Mouse (Mus musculus) MEL (cell line): ENCODE measurements around the gene Plekhg5. TPM values are rescaled to one million over a fixed set of nuclear protein-coding genes. Genes with fewer than 3 reads are reported as not detected.

Source experiments
- DNase-seq: peaks from one replicate; pipeline ENCODE4 v3.0.0; 2011; ENCODE audit warnings: low read depth, low spot score
- H3K27ac ChIP-seq: 2 replicates; pipeline ENCODE4 v1.5.1; 2012; ENCODE audit warnings: low read depth, mild to moderate bottlenecking, control low read depth, low read length, moderate library complexity; ENCODE audit not compliant: control insufficient read depth
- H3K27me3 ChIP-seq, 2 experiments: fragments of 150-350 bp in 1 of 2; sonication (generic) in 1 of 2; 2 replicates each; pipeline ENCODE4 v1.6.1; 2012; ENCODE audit warnings: low read length in 2 of 2, mild to moderate bottlenecking in 2 of 2, improper control_type of control experiment in 1 of 2, moderate library complexity in 1 of 2; ENCODE audit not compliant: insufficient read depth in 2 of 2, control insufficient read depth in 1 of 2
- H3K36me3 ChIP-seq, 2 experiments: 2 replicates each; pipeline ENCODE4 v1.6.1; 2012 to 2014; ENCODE audit warnings: low read length in 2 of 2, improper control_type of control experiment in 1 of 2, inconsistent platforms in 1 of 2, mild to moderate bottlenecking in 1 of 2; ENCODE audit not compliant: insufficient read depth in 2 of 2, control insufficient read depth in 1 of 2
- H3K4me1 ChIP-seq, 2 experiments: fragments of 150-350 bp in 1 of 2; sonication (generic) in 1 of 2; 2 replicates each; pipeline ENCODE4 v1.6.1; 2012; ENCODE audit warnings: low read length in 2 of 2, improper control_type of control experiment in 1 of 2, mild to moderate bottlenecking in 1 of 2; ENCODE audit not compliant: insufficient read depth in 2 of 2, control insufficient read depth in 1 of 2
- H3K4me3 ChIP-seq, 2 experiments: fragments of 150-350 bp in 1 of 2; sonication (generic) in 1 of 2; 2 replicates each; pipeline ENCODE4 v1.5.1; 2012; ENCODE audit warnings: low read depth in 2 of 2, low read length in 2 of 2, mild to moderate bottlenecking in 2 of 2, moderate library complexity in 2 of 2, control low read depth in 1 of 2, improper control_type of control experiment in 1 of 2; ENCODE audit not compliant: control insufficient read depth in 1 of 2, insufficient read depth in 1 of 2
- H3K79me2 ChIP-seq: 2 replicates; pipeline ENCODE4 v1.6.1; 2012; ENCODE audit warnings: mild to moderate bottlenecking, low read length, moderate library complexity; ENCODE audit not compliant: control insufficient read depth, poor library complexity, insufficient read depth
- H3K9ac ChIP-seq: 2 replicates; pipeline ENCODE4 v1.6.1; 2012; ENCODE audit warnings: low read depth, mild to moderate bottlenecking, control low read depth, low read length, moderate library complexity; ENCODE audit not compliant: control insufficient read depth, poor library complexity, severe bottlenecking
- H3K9me3 ChIP-seq: fragments of 150-350 bp; sonication (generic); replicated peaks from 2 replicates; pipeline ENCODE4 v1.6.1; 2012; ENCODE audit warnings: mild to moderate bottlenecking, low read length, improper control_type of control experiment, moderate library complexity; ENCODE audit not compliant: insufficient read depth
- CTCF ChIP-seq, 3 experiments: IDR thresholded peaks in 2 of 3; conservative IDR thresholded peaks in 1 of 3; 2 replicates each; pipeline ENCODE4 v1.5.1; 2011 to 2012; ENCODE audit warnings: low read length in 3 of 3, low read depth in 2 of 3, mild to moderate bottlenecking in 2 of 3, improper control_type of control experiment in 1 of 3, inconsistent platforms in 1 of 3, mixed read lengths in 1 of 3, moderate library complexity in 1 of 3; ENCODE audit not compliant: control insufficient read depth in 1 of 3, insufficient read depth in 1 of 3, poor library complexity in 1 of 3, severe bottlenecking in 1 of 3
- EP300 ChIP-seq, 2 experiments: IDR thresholded peaks; 2 replicates each; pipeline ENCODE4 v1.6.1; 2011; ENCODE audit warnings: improper control_type of control experiment in 2 of 2, low read length in 2 of 2, low read depth in 1 of 2, mild to moderate bottlenecking in 1 of 2
- GATA1 ChIP-seq: IDR thresholded peaks from 2 replicates; pipeline ENCODE4 v1.6.1; 2011; ENCODE audit warnings: low read depth, low read length, improper control_type of control experiment
- JUND ChIP-seq: IDR thresholded peaks from 2 replicates; pipeline ENCODE4 v1.6.1; 2011; ENCODE audit warnings: low read depth, mild to moderate bottlenecking, improper control_type of control experiment, low read length
- KAT2A ChIP-seq: conservative IDR thresholded peaks from 2 replicates; pipeline ENCODE4 v1.6.1; 2012; ENCODE audit warnings: low read depth, low read length, improper control_type of control experiment, inconsistent platforms
- MYB ChIP-seq: IDR thresholded peaks from 2 replicates; pipeline ENCODE4 v1.6.1; 2011; ENCODE audit warnings: mild to moderate bottlenecking, low read depth, low read length, improper control_type of control experiment
- NELFE ChIP-seq: IDR thresholded peaks from 2 replicates; pipeline ENCODE4 v1.6.1; 2011; ENCODE audit warnings: low read depth, low read length, improper control_type of control experiment
- RAD21 ChIP-seq: IDR thresholded peaks from 2 replicates; pipeline ENCODE4 v1.6.1; 2011; ENCODE audit warnings: mild to moderate bottlenecking, low read depth, low read length, improper control_type of control experiment
- RCOR1 ChIP-seq: IDR thresholded peaks from 2 replicates; pipeline ENCODE4 v1.6.1; 2012; ENCODE audit warnings: low read depth, mild to moderate bottlenecking, inconsistent platforms, low read length, improper control_type of control experiment
- SIN3A ChIP-seq: IDR thresholded peaks from 2 replicates; pipeline ENCODE4 v1.6.1; 2012; ENCODE audit warnings: low read length, improper control_type of control experiment, inconsistent platforms
- USF1 ChIP-seq: IDR thresholded peaks from 2 replicates; pipeline ENCODE4 v1.6.1; 2014; ENCODE audit warnings: low read depth, mild to moderate bottlenecking, inconsistent platforms, low read length, improper control_type of control experiment, moderate library complexity
- ZC3H11A ChIP-seq: IDR thresholded peaks from 2 replicates; pipeline ENCODE4 v1.6.1; 2012; ENCODE audit warnings: low read depth, mild to moderate bottlenecking, inconsistent platforms, low read length, improper control_type of control experiment
- ZKSCAN1 ChIP-seq: IDR thresholded peaks from 2 replicates; pipeline ENCODE4 v1.6.1; 2012; ENCODE audit warnings: low read depth, mild to moderate bottlenecking, inconsistent platforms, low read length, improper control_type of control experiment, moderate library complexity
- ZMIZ1 ChIP-seq: IDR thresholded peaks from 2 replicates; pipeline ENCODE4 v1.6.1; 2012; ENCODE audit warnings: low read depth, mild to moderate bottlenecking, inconsistent platforms, low read length, improper control_type of control experiment, moderate library complexity
- polyA plus RNA-seq, 2 experiments: library from polyadenylated mRNA; stranded (reverse) in 1 of 2; unstranded in 1 of 2; fragments of >175 nt in 1 of 2; fragments of >200 nt in 1 of 2; gene quantifications; 2 replicates each; pipeline versions ENCODE4 v1.2.1 to v1.2.4; 2012; ENCODE audit warnings: low replicate concordance in 2 of 2, low read depth in 1 of 2; ENCODE audit not compliant: insufficient read length in 2 of 2, insufficient read depth in 1 of 2, missing spikeins in 1 of 2
- total RNA-seq: library from RNA; depleted of rRNA; stranded (reverse); fragments of 300-350 nt; gene quantifications from 2 replicates; pipeline ENCODE4 v1.2.3, GENCODE M21; 2012

The Plekhg5 gene
- total and polyA plus RNA-seq, 3 experiments, result 10.8 to 19.6 TPM; not detected in 1

DNA sequence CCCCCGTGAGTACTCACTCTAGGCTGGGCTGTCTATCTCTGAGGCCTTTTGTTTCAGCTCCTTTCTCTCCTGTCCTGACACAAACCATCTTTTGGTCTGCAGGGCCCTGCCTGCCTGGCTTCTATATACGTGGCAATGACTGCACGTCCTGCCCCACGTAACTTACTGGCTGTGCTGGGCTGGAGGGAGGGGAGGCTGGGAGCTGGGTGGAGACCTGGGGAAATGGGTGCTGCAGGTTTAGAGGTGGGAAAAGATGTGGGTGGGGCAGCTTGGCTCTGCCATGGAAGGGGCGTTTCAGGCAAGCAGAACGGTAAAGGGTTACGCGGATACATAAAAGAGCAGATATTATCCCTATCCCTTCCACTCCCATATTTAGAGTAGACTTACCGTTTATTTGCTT, 45.2 kb downstream of the Plekhg5 start:
- DNase-seq, result no peak
- no peak overlapping the region for H3K27ac ChIP-seq
- H3K27me3 ChIP-seq, result no peaks in the 10 kb centered on the region
- no peaks in the 10 kb centered on the region for H3K36me3 ChIP-seq
- H3K4me1 ChIP-seq, result no peaks in the 10 kb centered on the region
- H3K9ac ChIP-seq, result no peak overlapping the region
- H3K79me2 ChIP-seq, result no peaks in the 10 kb centered on the region
- TF ChIP-seq EP300 (IDR thresholded peaks at IDR 0.05; ENCODE audit: low read depth in 1 of 2, low read length in 2 of 2), result no peak
- no peak for TF ChIP-seq RAD21
- TF ChIP-seq NELFE, result no peak
- TF ChIP-seq SIN3A, result no peak
- TF ChIP-seq RCOR1, result no peak
- no peak for TF ChIP-seq ZKSCAN1
- no peak for TF ChIP-seq ZC3H11A
- no peak for TF ChIP-seq USF1
- TF ChIP-seq JUND, result no peak
- TF ChIP-seq MYB, result no peak
- no peak for TF ChIP-seq ZMIZ1
- no peak for TF ChIP-seq GATA1
- no peak overlapping the region for H3K4me3 ChIP-seq
- no peaks in the 10 kb centered on the region for H3K9me3 ChIP-seq

DNA sequence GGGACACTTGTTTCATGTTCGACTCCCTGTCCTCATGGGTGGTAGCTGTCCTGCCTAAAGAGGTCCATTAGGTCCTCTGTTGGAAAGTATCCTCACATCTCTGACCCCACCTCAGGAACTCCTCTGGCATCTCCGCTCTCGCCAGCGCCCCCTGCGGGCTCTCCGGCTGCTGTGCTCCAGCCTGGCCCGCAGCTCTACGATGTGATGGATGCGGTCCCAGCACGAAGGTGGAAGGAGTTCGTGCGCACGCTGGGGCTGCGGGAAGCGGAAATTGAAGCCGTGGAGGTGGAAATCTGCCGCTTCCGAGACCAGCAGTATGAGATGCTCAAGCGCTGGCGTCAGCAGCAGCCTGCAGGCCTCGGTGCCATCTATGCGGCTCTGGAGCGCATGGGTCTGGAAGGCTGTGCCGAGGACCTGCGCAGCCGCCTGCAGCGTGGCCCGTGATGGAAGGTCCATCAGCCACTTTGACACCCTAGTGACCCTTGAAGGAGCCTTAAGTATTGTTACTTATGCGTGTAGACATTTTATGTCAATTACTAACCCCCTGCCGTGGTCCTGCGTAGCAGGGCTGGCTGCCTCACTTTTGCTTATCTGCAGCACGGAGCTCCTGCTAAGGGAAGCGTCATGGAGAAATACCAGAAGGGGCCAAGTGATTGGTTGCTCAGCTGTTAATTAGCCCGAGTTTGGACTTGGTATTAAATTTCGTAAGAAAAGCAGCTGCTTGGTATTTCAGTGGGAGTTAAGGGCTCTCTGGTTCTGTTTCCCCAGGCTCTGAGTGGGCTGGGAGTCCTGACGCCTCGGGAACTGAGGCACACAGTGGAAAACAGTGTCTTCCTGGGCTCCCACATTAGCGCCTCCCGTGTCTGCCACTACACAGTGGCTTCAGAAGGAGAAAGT, 47.3 kb downstream of the Plekhg5 start:
- DNase-seq, result no peak
- TF ChIP-seq KAT2A (no peak), CTCF (IDR thresholded peaks at IDR 0.05 in 2 of 3, conservative IDR thresholded peaks at IDR 0.05 in 1 of 3; ENCODE audit: control insufficient read depth in 1 of 3, insufficient read depth in 1 of 3, low read depth in 2 of 3, low read length in 3 of 3, poor library complexity in 1 of 3, severe bottlenecking in 1 of 3) (peak; percentile 32 to 57 (median 33); a peak in 5 of 6 replicates)
- no peak overlapping the region for H3K9ac ChIP-seq

More for the DNA sequence above, 47.3 kb downstream of the Plekhg5 start:
- H3K27ac ChIP-seq, result no peak overlapping the region
- H3K27me3 ChIP-seq, result no peaks in the 10 kb centered on the region
- no peaks in the 10 kb centered on the region for H3K9me3 ChIP-seq
- no peak overlapping the region for H3K4me3 ChIP-seq
- no peaks in the 10 kb centered on the region for H3K79me2 ChIP-seq
- no peaks in the 10 kb centered on the region for H3K36me3 ChIP-seq
- H3K4me1 ChIP-seq, result no peaks in the 10 kb centered on the region
